Mouse (Mus musculus): ENCODE results near the gene Olfr924. TPM values are rescaled to one million over a fixed set of nuclear protein-coding genes. Genes with fewer than 3 reads are reported as not detected.

Olfr924 gene
- not detected for polyA plus RNA-seq (2017; shearing (Covaris generic))

DNA sequence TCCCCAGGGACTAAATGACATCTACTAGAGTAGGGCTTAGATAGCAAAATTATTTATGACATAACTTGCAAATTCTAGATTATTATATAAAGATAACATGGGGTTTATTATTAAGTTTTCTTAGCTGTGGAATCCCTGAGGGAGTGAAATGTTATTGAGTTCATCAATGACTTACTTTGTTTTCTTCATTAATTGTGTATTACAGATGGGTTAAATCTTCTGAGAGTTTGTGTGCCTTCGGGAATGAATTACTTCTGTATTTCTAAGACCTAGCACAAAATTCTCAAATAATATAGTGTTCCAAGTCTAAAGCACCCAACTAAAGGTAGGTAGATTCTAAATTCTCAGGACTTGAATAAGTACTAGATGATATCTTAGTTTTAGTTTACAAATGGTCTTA is at the start of gene Olfr924:
TSS of gene Olfr924 (plus strand) at position 301 of the 400 bp plus-strand sequence.

DNA sequence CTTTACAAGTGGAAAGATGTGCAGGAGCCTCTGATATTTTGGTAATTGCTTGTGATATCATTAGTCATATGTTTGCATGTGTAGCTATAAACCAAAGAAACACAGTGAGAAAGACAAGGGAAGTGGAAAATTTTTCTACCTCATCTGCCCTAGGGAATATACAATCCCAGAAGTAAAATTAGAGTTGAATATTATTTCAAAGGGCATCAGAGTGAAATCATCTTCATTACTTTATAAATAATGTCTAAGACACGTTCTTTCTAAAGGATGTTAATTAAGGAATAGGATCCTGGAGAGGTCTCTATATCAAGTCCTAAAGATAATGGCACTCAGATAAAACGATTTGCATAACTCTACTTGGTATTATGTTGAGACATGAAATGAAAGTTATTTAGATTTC is 29.9 kb upstream of the Olfr924 start, which contains the start of gene Olfr922:
TSS of gene Olfr922 (plus strand) at position 301 of the 400 bp plus-strand sequence.

DNA sequence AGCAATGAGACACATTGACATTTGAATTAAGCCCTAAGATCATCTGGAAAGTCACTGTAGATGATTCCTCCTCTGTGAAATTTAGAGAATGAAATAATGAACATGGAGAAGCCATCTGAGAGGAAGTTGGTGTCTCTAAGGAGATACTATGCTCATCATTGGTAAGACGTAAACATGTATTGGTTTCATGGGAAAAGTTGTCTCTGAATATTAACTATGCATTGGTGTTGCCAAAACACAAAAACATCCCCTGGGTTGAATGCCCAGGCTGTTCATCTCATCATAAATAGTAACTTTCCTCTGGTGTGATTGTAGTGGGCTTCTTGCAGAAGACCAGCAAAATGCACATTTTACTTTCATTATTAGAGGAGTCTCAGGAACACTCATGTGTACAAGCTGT is 18.0 kb upstream of the Olfr924 start, which contains the start of gene Olfr923:
TSS of gene Olfr923 (plus strand) at position 301 of the 400 bp plus-strand sequence.

DNA sequence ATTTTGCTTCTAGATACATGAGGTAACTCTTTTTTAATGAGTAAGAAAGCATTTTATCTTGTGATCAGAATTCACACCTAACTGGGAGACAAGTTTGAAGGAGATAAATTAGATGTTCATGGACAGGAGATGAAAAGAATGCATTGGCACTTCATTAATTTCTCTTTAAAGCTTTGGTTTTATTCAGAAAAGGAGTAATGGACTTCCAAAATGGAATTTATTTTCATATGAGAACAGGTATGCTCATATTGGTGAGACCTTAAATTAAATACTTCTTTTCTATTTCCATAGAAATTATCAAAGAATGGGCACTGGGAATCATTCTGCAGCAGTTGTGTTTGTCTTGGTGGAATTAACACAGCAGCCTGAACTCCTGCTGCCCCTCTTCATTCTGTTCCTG is 10.5 kb downstream of the Olfr924 start, which contains the start of gene Olfr26:
TSS of gene Olfr26 (plus strand) at position 301 of the 400 bp plus-strand sequence.

DNA sequence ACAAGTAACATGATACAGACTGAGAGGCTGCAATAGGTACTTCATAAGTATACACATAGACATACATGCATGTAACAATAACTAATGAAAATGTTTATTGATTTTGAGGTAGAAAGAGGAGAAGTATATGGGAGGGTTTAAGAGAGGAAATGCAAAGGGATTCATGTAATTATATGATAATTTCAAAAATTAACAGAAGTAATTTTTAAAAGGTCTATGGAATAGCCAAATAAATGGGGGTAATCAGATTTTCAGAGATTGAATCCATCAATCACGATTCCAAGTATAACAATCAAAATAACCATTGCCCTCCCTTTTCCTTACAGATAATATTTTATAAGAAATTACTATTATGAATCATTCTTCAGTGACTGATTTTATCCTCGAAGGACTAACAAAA is 32.6 kb downstream of the Olfr924 start, which contains the start of gene Olfr926:
TSS of gene Olfr926 (plus strand) at position 301 of the 400 bp plus-strand sequence.

Other genes starting within 250 kb of the Olfr924 start
- not detected for gene Olfr914, start 239.3 kb upstream of the Olfr924 start, polyA plus RNA-seq (2017; shearing (Covaris generic))
- 0.22 TPM for gene Olfr916, start 184.6 kb upstream of the Olfr924 start, polyA plus RNA-seq (2017; shearing (Covaris generic))
- not detected for gene Olfr917, start 178.6 kb upstream of the Olfr924 start, polyA plus RNA-seq (2017; shearing (Covaris generic))
- not detected for gene Olfr918, start 169.8 kb upstream of the Olfr924 start, polyA plus RNA-seq (2017; shearing (Covaris generic))
- not detected for gene Olfr919, start 140.8 kb upstream of the Olfr924 start, polyA plus RNA-seq (2017; shearing (Covaris generic))
- gene Vwa5a, start 126.2 kb upstream of the Olfr924 start, polyA plus RNA-seq (2017; shearing (Covaris generic)): 28.5 TPM
- gene Olfr920, start 92.2 kb upstream of the Olfr924 start, polyA plus RNA-seq (2017; shearing (Covaris generic)): not detected
- gene Olfr921, start 71.4 kb upstream of the Olfr924 start, polyA plus RNA-seq (2017; shearing (Covaris generic)): not detected
- not detected for gene Olfr922, start 29.8 kb upstream of the Olfr924 start, polyA plus RNA-seq (2017; shearing (Covaris generic))
- not detected for gene Olfr923, start 17.9 kb upstream of the Olfr924 start, polyA plus RNA-seq (2017; shearing (Covaris generic))
- not detected for gene Olfr26, start 10.6 kb downstream of the Olfr924 start, polyA plus RNA-seq (2017; shearing (Covaris generic))
- gene Olfr926, start 32.7 kb downstream of the Olfr924 start, polyA plus RNA-seq (2017; shearing (Covaris generic)): not detected
- gene Olfr930, start 85.4 kb downstream of the Olfr924 start, polyA plus RNA-seq (2017; shearing (Covaris generic)): not detected
- gene Olfr933, start 127.9 kb downstream of the Olfr924 start, polyA plus RNA-seq (2017; shearing (Covaris generic)): 0.11 TPM
- gene Olfr934, start 143.9 kb downstream of the Olfr924 start, polyA plus RNA-seq (2017; shearing (Covaris generic)): 0.21 TPM
- gene Olfr935, start 155.2 kb downstream of the Olfr924 start, polyA plus RNA-seq (2017; shearing (Covaris generic)): not detected
- not detected for gene Olfr146, start 178.9 kb downstream of the Olfr924 start, polyA plus RNA-seq (2017; shearing (Covaris generic))
- 0.55 TPM for gene Olfr937, start 220.5 kb downstream of the Olfr924 start, polyA plus RNA-seq (2017; shearing (Covaris generic))
- not detected for gene Olfr938, start 234.4 kb downstream of the Olfr924 start, polyA plus RNA-seq (2017; shearing (Covaris generic))

Data from effector memory CD4-positive, alpha-beta T cell, adult 7 months (primary cell).